Mouse (Mus musculus) olfactory bulb, adult 2 months (tissue): ENCODE data around the gene Arfgap1.

Source experiments
- CTCF ChIP-seq: fragments of 200-500 bp; IDR thresholded peaks from 2 replicates; pipeline ENCODE4 v1.5.1; 2012; ENCODE audit warnings: low read depth, mild to moderate bottlenecking, low read length, moderate library complexity; ENCODE audit not compliant: insufficient read depth
- POLR2A ChIP-seq: fragments of 200-500 bp; IDR thresholded peaks from 2 replicates; pipeline ENCODE4 v1.6.1; 2012; ENCODE audit warnings: mild to moderate bottlenecking, low read depth, low read length, moderate library complexity; ENCODE audit not compliant: insufficient read depth

- TF ChIP-seq CTCF (no peak), POLR2A (no peak)
Measured at GRCm38 (mm10) chr2:180981133-180981532, 14.1 kb downstream of the Arfgap1 start.
